Mouse (Mus musculus) intestine, postnatal 0 days (tissue): ENCODE data around the gene Zmynd8. TPM values are rescaled to one million over a fixed set of nuclear protein-coding genes. Genes with fewer than 3 reads are reported as not detected.

ENCODE experiments used
- ATAC-seq: fragments of 200-750 bp; cut with Nextera tagmentation; 2 replicates; pipeline ENCODE4 v1.8.0; 2017; ENCODE audit warnings: mild to moderate bottlenecking, moderate TSS enrichment, moderate library complexity
- H3K27ac ChIP-seq: fragments of 300-500 bp; sonication (generic); 2 replicates; pipeline ENCODE4 v1.5.1; 2014; ENCODE audit warnings: mild to moderate bottlenecking, low read depth, low read length, moderate library complexity
- H3K27me3 ChIP-seq: fragments of 300-500 bp; sonication (generic); replicated peaks from 2 replicates; pipeline ENCODE4 v1.6.1; 2014; ENCODE audit warnings: low read length, mixed read lengths; ENCODE audit not compliant: control insufficient read depth, insufficient read depth
- H3K36me3 ChIP-seq: fragments of 300-500 bp; sonication (generic); 2 replicates; pipeline ENCODE4 v1.6.1; 2014; ENCODE audit warnings: mild to moderate bottlenecking, moderate library complexity; ENCODE audit not compliant: control insufficient read depth, insufficient read depth
- H3K4me1 ChIP-seq: fragments of 300-500 bp; sonication (generic); replicated peaks from 2 replicates; pipeline ENCODE4 v1.6.1; 2014; ENCODE audit warnings: antibody characterized with exemption, low read length, mixed read lengths; ENCODE audit not compliant: control insufficient read depth, insufficient read depth
- H3K4me2 ChIP-seq: fragments of 300-500 bp; sonication (generic); replicated peaks from 2 replicates; pipeline ENCODE4 v1.6.1; 2014; ENCODE audit warnings: low read depth, mild to moderate bottlenecking, moderate library complexity
- H3K4me3 ChIP-seq: fragments of 300-500 bp; sonication (generic); 2 replicates; pipeline ENCODE4 v1.5.1; 2014; ENCODE audit warnings: low read depth, low read length
- H3K9ac ChIP-seq: fragments of 300-500 bp; sonication (generic); 2 replicates; pipeline ENCODE4 v1.6.1; 2014; ENCODE audit warnings: mild to moderate bottlenecking, low read depth, low read length
- H3K9me3 ChIP-seq: fragments of 300-500 bp; sonication (generic); 2 replicates; pipeline ENCODE4 v1.6.1; 2016; ENCODE audit warnings: mixed run types; ENCODE audit not compliant: control insufficient read depth
- CTCF ChIP-seq: sonication (generic); IDR thresholded peaks from 2 replicates; pipeline ENCODE4 v1.5.1; 2016; ENCODE audit warnings: low read depth, mild to moderate bottlenecking, control low read depth, antibody characterized with exemption, moderate library complexity
- WGBS: fragments of 180-500 bp; shearing (Covaris S2); extraction: QIAGEN DNeasy Blood & Tissue Kit; methylation state at CpG from one replicate; pipeline ENCODE4 v1.1.7; 2014; 5-methylcytosine and 5-hydroxymethylcytosine counted together
- polyA plus RNA-seq: library from polyadenylated mRNA; unstranded; fragments of >200 nt; fragmentation: Nextera tagmentation; extraction: Ambion mirVana; gene quantifications from 2 replicates; pipeline ENCODE4 v1.2.1, GENCODE M21; 2015

Zmynd8 gene
- polyA plus RNA-seq, 1 experiment from 2014 or later = 43.5 TPM

DNA sequence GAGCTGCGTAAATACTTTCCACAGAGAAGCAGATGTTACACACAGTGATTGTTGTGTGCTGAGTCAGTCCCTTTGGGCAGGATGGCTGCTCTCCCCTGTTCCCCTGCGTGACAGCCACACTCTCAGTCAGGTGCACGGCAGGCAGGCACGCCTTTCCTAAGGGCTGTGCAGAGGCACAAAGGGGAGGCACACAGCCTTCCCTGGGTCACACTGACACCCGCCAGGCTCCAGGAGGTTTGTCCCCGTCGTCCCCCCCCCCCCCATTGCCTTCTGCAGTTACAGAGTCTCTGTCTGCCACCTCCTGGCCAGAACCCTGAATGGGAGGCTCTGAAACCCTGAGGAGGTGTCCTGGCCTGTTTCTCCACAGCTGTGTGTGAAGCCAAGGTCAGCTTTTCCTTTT, 147.7 kb downstream of the Zmynd8 start:
- Histone ChIP-seq H3K4me2 (no peak overlapping the region), H3K27ac (no peak overlapping the region), H3K9ac (no peak overlapping the region), H3K4me1 (no peaks in the 10 kb centered on the region), H3K27me3 (peaks cover 7% of the 10 kb centered on the region; the same call in 1 of the 2 replicates), H3K9me3 (no peaks in the 10 kb centered on the region), H3K36me3 (no peaks in the 10 kb centered on the region), H3K4me3 (no peak overlapping the region)
- no peak for ATAC-seq
- peak; percentile 60 for TF ChIP-seq CTCF
- WGBS = 41% methylated on average over 6 of the region's 7 CpGs

DNA sequence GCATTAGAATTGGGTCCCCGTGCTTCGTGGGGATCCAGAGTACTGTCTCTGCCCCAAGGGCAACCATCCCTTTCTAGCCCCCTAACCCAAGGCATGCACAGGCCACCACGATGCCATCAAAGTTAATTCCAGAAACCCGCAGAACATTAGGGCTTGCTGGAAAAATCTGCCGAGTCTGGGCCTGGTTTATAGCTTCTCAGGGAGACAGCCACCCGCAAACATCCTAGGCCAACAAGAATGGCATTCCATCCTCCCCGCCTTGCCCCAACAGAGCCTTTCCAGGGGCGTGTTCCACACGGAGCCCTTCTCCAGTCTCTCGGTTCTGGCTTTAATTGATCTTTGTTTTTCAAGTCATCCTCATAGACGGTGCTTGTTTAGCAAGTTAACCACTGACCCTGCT, 150.4 kb downstream of the Zmynd8 start:
- Histone ChIP-seq H3K9ac (no peak overlapping the region), H3K27me3 (peaks cover 7% of the 10 kb centered on the region; the same call in 1 of the 2 replicates), H3K4me1 (no peaks in the 10 kb centered on the region), H3K4me2 (no peak overlapping the region), H3K4me3 (no peak overlapping the region), H3K36me3 (no peaks in the 10 kb centered on the region), H3K9me3 (no peaks in the 10 kb centered on the region), H3K27ac (no peak overlapping the region)
- no peak for ATAC-seq
- TF ChIP-seq CTCF = no peak
- 12% methylated on average over 11 of the region's 11 CpGs for WGBS

DNA sequence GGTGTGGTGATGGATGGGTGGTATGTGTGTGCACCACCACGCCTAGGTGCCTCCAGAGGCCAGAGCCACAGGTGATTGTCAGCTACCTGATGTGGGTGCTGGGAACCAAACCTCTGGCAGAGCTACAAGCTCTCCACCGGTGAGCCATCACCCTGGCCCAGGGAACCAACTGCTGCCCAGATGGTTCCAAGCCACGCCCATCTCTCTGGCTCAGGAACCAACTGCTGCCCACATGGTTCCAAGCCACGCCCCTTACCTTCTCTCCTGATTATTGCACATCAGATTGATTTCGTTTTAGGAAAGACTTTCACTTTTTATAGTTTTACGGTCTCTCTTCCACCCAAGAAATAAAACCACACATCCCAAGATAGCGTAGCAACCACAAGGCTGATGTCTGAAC, 150.8 kb downstream of the Zmynd8 start:
- no peak for TF ChIP-seq CTCF
- Histone ChIP-seq H3K4me2 (no peak overlapping the region), H3K9ac (no peak overlapping the region), H3K9me3 (no peaks in the 10 kb centered on the region), H3K36me3 (no peaks in the 10 kb centered on the region), H3K27ac (no peak overlapping the region), H3K27me3 (peaks cover 7% of the 10 kb centered on the region; the same call in 1 of the 2 replicates), H3K4me3 (no peak overlapping the region), H3K4me1 (no peaks in the 10 kb centered on the region)
- ATAC-seq = no peak
- 37% methylated on average over 7 of the region's 7 CpGs for WGBS

DNA sequence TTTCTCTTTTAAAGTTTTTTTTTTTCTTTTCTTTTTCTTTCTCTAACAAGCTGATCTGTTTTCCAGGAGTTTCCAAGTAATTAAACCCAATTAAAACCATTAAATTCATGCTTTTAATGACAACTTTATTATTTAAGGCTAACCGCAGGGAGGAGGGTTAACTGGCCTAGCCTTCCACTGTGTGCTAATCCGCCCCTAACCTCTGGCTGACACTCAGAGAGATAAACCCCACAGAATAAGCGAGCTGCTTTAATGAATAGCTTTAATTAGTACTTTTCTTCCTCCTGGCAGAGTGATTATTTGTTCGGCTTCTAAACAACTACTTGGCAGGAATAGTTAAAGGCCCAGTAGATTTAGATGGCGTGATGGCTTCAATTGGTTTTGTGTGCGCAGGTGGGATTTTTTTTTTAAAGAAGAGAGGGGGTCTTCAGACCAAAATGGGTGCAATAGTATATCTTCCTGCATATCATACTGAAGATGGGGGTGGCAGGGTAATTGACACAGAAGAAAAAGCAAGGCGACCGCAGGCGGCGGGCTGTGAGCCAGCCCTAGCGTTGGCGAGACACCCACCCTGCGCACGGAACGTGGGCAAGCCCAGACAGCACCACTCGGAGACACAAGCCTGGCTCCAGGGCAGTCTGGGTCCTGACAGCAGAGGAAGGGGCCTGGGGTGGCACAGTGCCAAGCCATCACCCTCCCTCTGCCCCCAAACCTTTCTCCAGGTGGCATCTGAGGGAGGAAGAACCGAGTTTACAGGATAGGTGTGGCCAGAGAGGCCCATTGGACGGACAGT, 153.3 kb downstream of the Zmynd8 start:
- no peak overlapping the region for H3K4me3 ChIP-seq
- H3K9me3 ChIP-seq = no peaks in the 10 kb centered on the region
- TF ChIP-seq CTCF = no peak
- H3K27ac ChIP-seq = no peak overlapping the region
- no peak overlapping the region for H3K9ac ChIP-seq
- H3K4me1 ChIP-seq = 0 out of 2 replicates have a peak, but pooled peaks cover 4% of the 10 kb centered on the region
- no peaks in the 10 kb centered on the region for H3K36me3 ChIP-seq
- no peak for ATAC-seq
- WGBS = 82% methylated on average over 18 of the region's 18 CpGs
- no peak overlapping the region for H3K4me2 ChIP-seq
- peaks cover 10% of the 10 kb centered on the region; the same call in 1 of the 2 replicates for H3K27me3 ChIP-seq

DNA sequence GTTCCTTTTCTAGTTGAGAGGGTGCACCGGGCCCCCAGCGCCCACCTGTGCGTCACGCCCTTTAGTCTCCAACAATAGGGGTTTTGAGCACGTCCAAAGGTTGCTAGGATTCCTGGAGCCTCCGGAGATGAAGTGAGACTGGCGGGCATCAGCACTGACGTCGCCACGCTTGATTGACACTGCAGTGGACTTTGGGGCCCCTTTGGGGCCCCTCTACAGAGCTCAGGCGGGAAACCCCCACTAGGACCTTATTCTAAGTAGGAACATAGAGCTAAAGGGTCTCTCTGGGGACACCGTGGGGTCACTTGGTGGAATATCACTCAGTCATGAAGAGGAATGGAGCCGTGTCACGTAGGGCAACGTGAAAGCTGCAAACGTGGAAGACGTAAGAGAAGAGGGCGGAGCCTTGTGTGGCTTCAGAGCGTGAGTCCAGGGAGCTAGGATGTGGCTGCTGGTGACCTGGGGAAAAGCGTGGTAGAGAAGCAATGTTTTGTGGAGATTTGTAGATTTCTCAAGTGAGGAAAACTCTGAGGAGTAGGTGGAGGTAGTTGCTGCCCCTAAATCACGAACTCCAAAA, 156.5 kb downstream of the Zmynd8 start:
- WGBS = 27% methylated on average over 21 of the region's 21 CpGs
- Histone ChIP-seq H3K4me3 (no peak overlapping the region), H3K27me3 (0 out of 2 replicates have a peak, but pooled peaks cover 3% of the 10 kb centered on the region), H3K4me1 (0 out of 2 replicates have a peak, but pooled peaks cover 4% of the 10 kb centered on the region), H3K4me2 (peak overlapping the region; percentile 38), H3K36me3 (no peaks in the 10 kb centered on the region), H3K9me3 (no peaks in the 10 kb centered on the region), H3K27ac (no peak overlapping the region), H3K9ac (no peak overlapping the region)
- peak; percentile 58; the same call in 1 of the 2 replicates for ATAC-seq
- TF ChIP-seq CTCF = no peak

DNA sequence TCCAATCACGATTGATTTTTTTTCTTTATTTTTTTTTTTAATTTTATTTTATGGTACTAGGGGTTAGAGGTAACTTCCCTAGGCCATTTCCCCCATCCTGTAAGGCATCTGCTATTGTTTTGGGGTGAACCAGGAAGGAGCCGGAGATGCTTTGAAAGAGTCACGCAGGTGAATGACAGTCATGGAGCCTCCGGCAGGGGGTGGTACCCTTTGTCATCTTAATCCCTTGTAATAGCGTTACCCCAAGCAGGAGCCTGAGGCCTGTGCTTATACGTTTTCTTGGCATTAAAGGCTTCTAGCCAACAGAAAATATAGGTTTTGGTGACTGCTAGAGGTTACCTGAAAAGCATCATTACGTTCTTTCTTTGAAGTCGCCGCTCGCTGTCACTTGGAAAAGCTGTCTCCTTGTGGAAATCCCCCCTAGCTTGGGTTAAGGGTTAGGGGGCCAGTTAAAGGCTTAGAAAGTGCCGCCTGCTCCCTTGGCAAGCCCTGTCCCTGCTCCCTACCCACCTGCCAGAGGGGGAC, 157.2 kb downstream of the Zmynd8 start:
- Histone ChIP-seq H3K27ac (no peak overlapping the region), H3K9me3 (no peaks in the 10 kb centered on the region), H3K4me3 (no peak overlapping the region), H3K4me2 (peak overlapping the region; percentile 38; the same call in 1 of the 2 replicates), H3K4me1 (0 out of 2 replicates have a peak, but pooled peaks cover 4% of the 10 kb centered on the region), H3K36me3 (no peaks in the 10 kb centered on the region), H3K27me3 (0 out of 2 replicates have a peak, but pooled peaks cover 3% of the 10 kb centered on the region), H3K9ac (no peak overlapping the region)
- ATAC-seq = no peak
- WGBS = 44% methylated on average over 11 of the region's 11 CpGs
- TF ChIP-seq CTCF = no peak
